Mouse (Mus musculus) midbrain, embryonic 14.5 days (tissue): ENCODE data around the gene Gsta1. TPM values are rescaled to one million over a fixed set of nuclear protein-coding genes. Genes with fewer than 3 reads are reported as not detected.

Source experiments
- ATAC-seq: fragments of 200-750 bp; cut with Nextera tagmentation; 2 replicates; pipeline ENCODE4 v1.8.0; 2017; ENCODE audit warnings: moderate number of reproducible peaks, moderate library complexity; ENCODE audit not compliant: low FRiP score, low TSS enrichment
- DNase-seq: peaks from one replicate; pipeline ENCODE4 v3.0.0-alpha.2; 2015
- H3K27ac ChIP-seq: fragments of 300-500 bp; sonication (generic); replicated peaks from 2 replicates; pipeline ENCODE4 v1.5.1; 2014; ENCODE audit warnings: mild to moderate bottlenecking, low read depth, low read length, moderate library complexity
- H3K27me3 ChIP-seq: fragments of 300-500 bp; sonication (generic); 2 replicates; pipeline ENCODE4 v1.6.1; 2014; ENCODE audit warnings: low read length, control low read depth, mixed read lengths; ENCODE audit not compliant: control insufficient read depth, insufficient read depth
- H3K36me3 ChIP-seq: fragments of 300-500 bp; sonication (generic); 2 replicates; pipeline ENCODE4 v1.6.1; 2014; ENCODE audit warnings: low read length, control low read depth; ENCODE audit not compliant: control insufficient read depth, insufficient read depth
- H3K4me1 ChIP-seq: fragments of 300-500 bp; sonication (generic); 2 replicates; pipeline ENCODE4 v1.6.1; 2014; ENCODE audit warnings: mild to moderate bottlenecking, antibody characterized with exemption, low read length, control low read depth; ENCODE audit not compliant: control insufficient read depth, insufficient read depth
- H3K4me2 ChIP-seq: fragments of 300-500 bp; sonication (generic); 2 replicates; pipeline ENCODE4 v1.6.1; 2014; ENCODE audit warnings: mild to moderate bottlenecking, low read length, moderate library complexity
- H3K4me3 ChIP-seq: fragments of 300-500 bp; sonication (generic); replicated peaks from 2 replicates; pipeline ENCODE4 v1.5.1; 2014; ENCODE audit warnings: low read depth, low read length
- H3K9ac ChIP-seq: fragments of 300-500 bp; sonication (generic); replicated peaks from 2 replicates; pipeline ENCODE4 v1.6.1; 2014; ENCODE audit warnings: mild to moderate bottlenecking, low read length, moderate library complexity
- H3K9me3 ChIP-seq: fragments of 300-500 bp; sonication (generic); 2 replicates; pipeline ENCODE4 v1.6.1; 2016; ENCODE audit warnings: low read length, control low read depth, mixed read lengths; ENCODE audit not compliant: control insufficient read depth
- WGBS: fragments of 180-500 bp; shearing (Covaris S2); extraction: QIAGEN DNeasy Blood & Tissue Kit; methylation state at CpG from one replicate; pipeline ENCODE4 v1.1.7; 2014; 5-methylcytosine and 5-hydroxymethylcytosine counted together
- polyA plus RNA-seq: library from polyadenylated mRNA; unstranded; fragments of >200 nt; fragmentation: Nextera tagmentation; extraction: Ambion mirVana; gene quantifications from 2 replicates; pipeline ENCODE4 v1.2.1, GENCODE M21; 2014

The Gsta1 gene
- polyA plus RNA-seq, 1 experiment from 2014 or later: not detected

DNA sequence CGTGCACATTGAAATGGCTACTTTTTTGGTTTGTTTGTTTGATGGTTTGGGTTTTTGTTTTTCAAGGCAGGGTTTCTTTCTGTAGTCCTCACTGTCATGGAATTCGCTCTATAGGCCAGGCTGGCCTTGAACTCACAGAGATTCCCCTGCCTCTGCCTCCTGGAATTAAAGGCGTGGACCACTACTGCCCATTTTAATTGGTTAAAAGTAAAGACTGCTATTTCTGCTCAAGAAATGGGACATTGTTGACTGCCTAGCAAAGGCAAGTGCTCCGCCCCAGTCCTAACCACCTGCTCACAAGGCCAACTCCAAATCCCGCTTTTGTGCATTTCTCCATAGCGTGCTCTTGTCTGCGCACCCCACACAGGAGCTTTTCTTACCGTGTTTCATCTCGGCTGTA is 32.7 kb upstream of the Gsta1 start:
- no peak for DNase-seq
- Histone ChIP-seq H3K36me3 (no peaks in the 10 kb centered on the region), H3K27me3 (no peaks in the 10 kb centered on the region), H3K4me2 (no peak overlapping the region), H3K9ac (no peak overlapping the region), H3K4me3 (no peak overlapping the region), H3K4me1 (no peaks in the 10 kb centered on the region), H3K27ac (no peak overlapping the region), H3K9me3 (no peaks in the 10 kb centered on the region)
- no peak for ATAC-seq
- WGBS: 95% methylated on average over 9 of the region's 9 CpGs

DNA sequence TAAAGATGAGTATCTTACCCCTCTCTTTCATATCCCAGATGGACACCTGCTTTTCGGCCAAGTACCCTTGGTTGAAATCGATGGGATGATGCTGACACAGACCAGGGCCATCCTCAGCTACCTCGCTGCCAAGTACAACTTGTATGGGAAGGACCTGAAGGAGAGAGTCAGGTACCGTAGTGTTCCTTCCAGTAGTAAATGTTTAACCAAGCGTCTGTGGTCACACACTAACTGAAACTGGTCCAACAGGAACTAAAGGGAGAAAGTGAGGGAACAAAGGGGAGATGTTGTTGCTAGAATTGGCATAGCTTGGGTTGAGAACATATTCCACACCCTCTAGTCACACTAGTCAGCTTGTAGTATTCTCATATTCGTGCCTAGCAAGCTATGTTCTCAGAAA is 26.3 kb upstream of the Gsta1 start:
- Histone ChIP-seq H3K27me3 (no peaks in the 10 kb centered on the region), H3K4me2 (no peak overlapping the region), H3K36me3 (no peaks in the 10 kb centered on the region), H3K4me1 (no peaks in the 10 kb centered on the region), H3K9ac (no peak overlapping the region), H3K9me3 (no peaks in the 10 kb centered on the region; the same call in 1 of the 2 replicates), H3K4me3 (no peak overlapping the region), H3K27ac (no peak overlapping the region)
- DNase-seq (no peak), ATAC-seq (no peak)
- WGBS: 88% methylated on average over 6 of the region's 6 CpGs

DNA sequence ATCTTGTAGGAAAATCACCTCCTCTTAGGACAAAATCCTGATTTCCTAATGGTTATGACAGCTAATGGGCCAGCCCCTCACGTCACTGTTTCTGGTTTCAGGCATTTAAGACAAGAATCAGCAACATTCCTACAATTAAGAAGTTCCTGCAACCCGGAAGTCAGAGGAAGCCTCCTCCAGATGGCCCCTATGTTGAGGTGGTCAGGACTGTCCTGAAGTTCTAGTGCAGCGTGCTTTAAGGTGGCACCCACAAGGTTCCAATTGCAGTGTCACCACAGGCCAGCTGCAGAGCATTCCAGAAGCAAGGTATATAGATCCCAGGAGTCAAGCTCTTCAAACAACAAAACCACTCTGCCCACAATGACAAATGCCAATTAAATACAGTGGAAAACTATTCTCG is 21.5 kb upstream of the Gsta1 start:
- no peak for ATAC-seq
- 87% methylated on average over 4 of the region's 4 CpGs for WGBS

DNA sequence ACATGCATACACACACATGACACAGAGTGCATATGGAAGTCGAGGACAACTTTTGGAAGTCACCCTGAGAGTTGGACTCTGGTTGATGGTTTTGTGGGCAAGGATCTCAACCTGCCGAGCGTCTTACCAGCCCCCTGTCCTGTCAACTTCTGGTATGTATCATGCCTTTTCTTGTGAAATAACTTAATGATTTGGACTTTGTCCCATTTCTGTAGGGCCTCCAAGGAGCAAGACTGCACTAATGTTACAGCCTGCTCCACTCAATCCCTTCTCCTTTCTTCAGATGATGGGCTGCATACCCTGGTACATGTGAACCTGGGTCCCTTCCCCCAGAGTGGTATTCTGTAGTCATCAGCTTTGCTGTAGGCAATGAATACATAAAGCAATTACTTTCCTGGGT is 20.4 kb upstream of the Gsta1 start:
- no peak overlapping the region for H3K27ac ChIP-seq
- H3K9ac ChIP-seq: no peak overlapping the region
- no peaks in the 10 kb centered on the region for H3K27me3 ChIP-seq
- no peak for DNase-seq
- no peaks in the 10 kb centered on the region for H3K36me3 ChIP-seq
- no peak overlapping the region for H3K4me2 ChIP-seq
- WGBS: 97% methylated on average over 3 of the region's 3 CpGs
- ATAC-seq: no peak
- H3K9me3 ChIP-seq: no peaks in the 10 kb centered on the region; the same call in 1 of the 2 replicates
- no peak overlapping the region for H3K4me3 ChIP-seq
- no peaks in the 10 kb centered on the region for H3K4me1 ChIP-seq

More for the DNA sequence above, 21.5 kb upstream of the Gsta1 start:
- Histone ChIP-seq H3K4me3 (no peak overlapping the region), H3K36me3 (no peaks in the 10 kb centered on the region), H3K27ac (no peak overlapping the region), H3K4me2 (no peak overlapping the region), H3K4me1 (no peaks in the 10 kb centered on the region), H3K9ac (no peak overlapping the region), H3K27me3 (no peaks in the 10 kb centered on the region), H3K9me3 (no peaks in the 10 kb centered on the region; the same call in 1 of the 2 replicates)
- no peak for DNase-seq

DNA sequence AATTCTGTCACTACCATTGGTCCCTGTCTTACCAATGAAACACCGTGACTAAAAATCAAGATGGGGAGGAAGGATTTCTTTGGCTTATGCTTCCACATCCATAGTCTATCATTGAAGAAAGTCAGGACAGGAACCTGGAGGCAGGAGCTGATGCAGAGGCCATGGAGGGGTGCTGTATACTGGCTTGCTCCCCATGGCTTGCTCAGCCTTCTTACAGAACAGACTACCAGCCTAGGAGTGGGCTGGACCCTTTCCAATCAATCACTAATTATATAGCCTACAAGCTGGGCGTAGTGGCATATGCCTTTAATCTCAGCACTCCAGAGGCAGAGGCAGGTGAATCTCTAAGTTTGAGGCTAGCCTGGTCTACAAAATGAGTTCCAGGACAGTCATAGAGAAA is 19.6 kb upstream of the Gsta1 start:
- WGBS: 95% methylated on average over 2 of the region's 2 CpGs
- H3K9ac ChIP-seq: no peak overlapping the region
- DNase-seq (no peak), ATAC-seq (no peak)
- H3K36me3 ChIP-seq: no peaks in the 10 kb centered on the region
- no peak overlapping the region for H3K4me3 ChIP-seq
- no peaks in the 10 kb centered on the region for H3K27me3 ChIP-seq
- H3K9me3 ChIP-seq: no peaks in the 10 kb centered on the region; the same call in 1 of the 2 replicates
- no peak overlapping the region for H3K27ac ChIP-seq
- H3K4me1 ChIP-seq: no peaks in the 10 kb centered on the region
- no peak overlapping the region for H3K4me2 ChIP-seq

DNA sequence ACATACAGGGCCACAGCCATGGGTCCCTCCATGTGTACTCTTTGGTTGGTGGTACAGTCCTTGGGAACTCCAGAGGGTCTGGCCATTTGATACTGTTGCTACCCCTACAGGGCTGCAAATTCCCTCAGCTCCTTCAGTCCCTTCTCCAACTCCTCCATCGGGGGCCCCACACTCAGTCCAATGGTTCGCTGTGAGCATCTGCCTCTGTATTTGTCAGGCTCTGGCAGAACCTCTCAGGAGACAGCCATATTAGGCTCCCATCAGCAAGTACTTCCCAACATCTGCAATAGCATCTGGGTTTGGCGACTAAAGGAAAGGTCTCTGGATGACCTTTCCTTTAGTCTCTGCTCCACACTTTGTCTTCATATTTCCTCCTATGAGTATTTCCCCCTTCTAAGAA is 18.9 kb upstream of the Gsta1 start:
- ATAC-seq (no peak), DNase-seq (no peak)
- Histone ChIP-seq H3K27ac (no peak overlapping the region), H3K36me3 (no peaks in the 10 kb centered on the region), H3K9me3 (no peaks in the 10 kb centered on the region), H3K4me3 (no peak overlapping the region), H3K4me2 (no peak overlapping the region), H3K27me3 (no peaks in the 10 kb centered on the region), H3K4me1 (no peaks in the 10 kb centered on the region), H3K9ac (no peak overlapping the region)
- 89% methylated on average over 3 of the region's 3 CpGs for WGBS

DNA sequence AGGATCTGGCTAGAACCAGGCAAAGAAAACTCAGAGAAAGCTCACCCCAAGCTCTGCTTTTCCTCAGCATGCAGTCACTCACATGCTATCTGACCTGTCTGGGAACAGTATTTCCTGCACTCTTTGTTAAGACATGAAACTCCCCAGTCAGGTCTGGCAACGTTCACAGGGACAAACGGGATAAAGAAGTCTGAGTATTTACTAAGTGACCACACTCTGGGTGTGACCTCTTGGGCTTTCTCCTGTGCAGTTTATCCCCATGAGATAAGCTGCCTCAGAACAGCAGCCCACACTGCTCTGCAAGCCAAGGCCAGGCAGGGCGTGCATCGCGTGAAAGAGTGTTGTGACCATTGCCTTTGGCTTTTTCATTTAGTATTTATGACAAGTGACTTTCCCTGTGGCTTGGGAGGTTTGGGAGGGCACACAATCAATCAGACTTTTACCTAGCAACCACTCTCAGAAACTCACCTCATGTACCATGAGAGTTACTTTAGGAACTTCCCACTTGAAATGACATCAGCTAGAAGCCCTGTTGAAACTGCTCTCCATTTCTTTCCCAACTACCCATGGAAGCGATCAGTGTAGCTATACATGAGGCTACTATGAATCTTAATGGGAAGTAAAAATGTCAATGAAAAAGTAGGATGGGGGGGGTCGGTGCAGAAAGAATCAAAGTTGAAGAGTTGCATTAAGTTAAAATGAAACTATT is 18.0 kb upstream of the Gsta1 start:
- H3K4me1 ChIP-seq: no peaks in the 10 kb centered on the region
- H3K27ac ChIP-seq: no peak overlapping the region
- H3K36me3 ChIP-seq: no peaks in the 10 kb centered on the region
- DNase-seq: no peak
- H3K4me2 ChIP-seq: no peak overlapping the region
- ATAC-seq: no peak
- no peaks in the 10 kb centered on the region for H3K27me3 ChIP-seq
- no peak overlapping the region for H3K4me3 ChIP-seq
- no peak overlapping the region for H3K9ac ChIP-seq
- WGBS: 95% methylated on average over 7 of the region's 7 CpGs
- H3K9me3 ChIP-seq: no peaks in the 10 kb centered on the region

DNA sequence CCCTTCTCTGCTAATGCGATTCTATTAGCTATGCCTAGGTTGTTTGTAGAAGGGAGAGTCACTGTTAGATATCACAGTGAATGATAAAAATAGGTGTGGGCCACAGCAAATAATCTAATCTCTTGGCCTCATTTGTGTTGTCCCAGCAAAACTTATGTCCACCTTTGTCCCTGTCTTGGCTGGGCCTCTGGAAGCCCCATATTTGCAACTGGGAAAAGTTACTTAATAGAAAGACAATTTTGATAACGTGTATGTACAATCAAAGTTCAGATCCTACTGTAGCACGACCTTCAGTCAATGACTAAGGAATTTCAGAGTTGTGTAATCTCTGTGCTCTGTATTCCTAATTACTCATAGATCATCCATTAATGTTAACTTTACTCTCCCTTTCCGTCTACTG is 13.4 kb upstream of the Gsta1 start:
- H3K27ac ChIP-seq: no peak overlapping the region
- no peak for DNase-seq
- no peak overlapping the region for H3K4me2 ChIP-seq
- ATAC-seq: no peak
- H3K27me3 ChIP-seq: no peaks in the 10 kb centered on the region
- no peak overlapping the region for H3K9ac ChIP-seq
- 85% methylated on average over 4 of the region's 4 CpGs for WGBS
- no peaks in the 10 kb centered on the region for H3K36me3 ChIP-seq
- H3K4me1 ChIP-seq: no peaks in the 10 kb centered on the region
- peaks cover 3% of the 10 kb centered on the region; the same call in 1 of the 2 replicates for H3K9me3 ChIP-seq
- no peak overlapping the region for H3K4me3 ChIP-seq

DNA sequence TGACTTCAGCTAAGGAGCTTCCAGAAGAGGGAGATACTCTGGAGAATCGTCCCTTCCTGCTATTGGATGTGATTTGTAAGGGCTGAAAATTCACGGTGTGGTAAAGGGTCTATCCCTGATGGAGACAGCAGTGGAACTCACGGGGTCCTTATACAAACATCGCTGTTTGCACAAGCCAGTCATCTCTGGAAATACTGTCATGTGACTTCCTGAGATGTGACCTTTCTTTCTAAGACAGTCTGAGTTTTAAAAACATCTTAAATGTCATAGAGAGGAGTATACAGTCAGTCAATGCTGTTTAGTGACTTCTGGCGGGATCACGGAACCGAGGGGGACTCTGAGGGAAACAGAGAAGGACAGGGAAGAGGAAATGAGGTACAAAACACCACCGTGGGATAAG is 7.8 kb upstream of the Gsta1 start:
- Histone ChIP-seq H3K9me3 (peaks cover 3% of the 10 kb centered on the region; the same call in 1 of the 2 replicates), H3K36me3 (no peaks in the 10 kb centered on the region), H3K27ac (no peak overlapping the region), H3K4me2 (no peak overlapping the region), H3K9ac (no peak overlapping the region), H3K4me3 (no peak overlapping the region), H3K4me1 (no peaks in the 10 kb centered on the region), H3K27me3 (no peaks in the 10 kb centered on the region)
- 78% methylated on average over 8 of the region's 8 CpGs for WGBS
- ATAC-seq (no peak), DNase-seq (no peak)
